Mouse (Mus musculus) hindbrain, embryonic 16.5 days (tissue): ENCODE measurements around the gene Bpgm. TPM values are rescaled to one million over a fixed set of nuclear protein-coding genes. Genes with fewer than 3 reads are reported as not detected.

ENCODE experiments used
- ATAC-seq: fragments of 200-750 bp; cut with Nextera tagmentation; 2 replicates; pipeline ENCODE4 v1.8.0; 2017; ENCODE audit warnings: moderate TSS enrichment, moderate library complexity
- H3K27ac ChIP-seq: fragments of 300-500 bp; sonication (generic); 2 replicates; pipeline ENCODE4 v1.5.1; 2014; ENCODE audit warnings: low read depth, mild to moderate bottlenecking, control low read depth, low read length, moderate library complexity
- H3K27me3 ChIP-seq: fragments of 300-500 bp; sonication (generic); replicated peaks from 2 replicates; pipeline ENCODE4 v1.6.1; 2014; ENCODE audit warnings: low read length; ENCODE audit not compliant: control insufficient read depth, insufficient read depth
- H3K36me3 ChIP-seq: fragments of 300-500 bp; sonication (generic); 2 replicates; pipeline ENCODE4 v1.6.1; 2014; ENCODE audit warnings: mild to moderate bottlenecking, low read length, moderate library complexity, mixed read lengths; ENCODE audit not compliant: control insufficient read depth, insufficient read depth
- H3K4me1 ChIP-seq: fragments of 300-500 bp; sonication (generic); 2 replicates; pipeline ENCODE4 v1.6.1; 2014; ENCODE audit warnings: low read depth, low read length; ENCODE audit not compliant: control insufficient read depth, insufficient read depth
- H3K4me2 ChIP-seq: fragments of 300-500 bp; sonication (generic); 2 replicates; pipeline ENCODE4 v1.6.1; 2014; ENCODE audit warnings: mild to moderate bottlenecking, low read length, control low read depth, moderate library complexity
- H3K4me3 ChIP-seq: fragments of 300-500 bp; sonication (generic); 2 replicates; pipeline ENCODE4 v1.5.1; 2014; ENCODE audit warnings: mild to moderate bottlenecking, low read length, control low read depth, moderate library complexity
- H3K9ac ChIP-seq: fragments of 300-500 bp; sonication (generic); 2 replicates; pipeline ENCODE4 v1.6.1; 2014; ENCODE audit warnings: low read depth, mild to moderate bottlenecking, control low read depth, low read length, moderate library complexity
- H3K9me3 ChIP-seq: fragments of 300-500 bp; sonication (generic); 2 replicates; pipeline ENCODE4 v1.6.1; 2014; ENCODE audit warnings: mild to moderate bottlenecking, low read length, moderate library complexity; ENCODE audit not compliant: control insufficient read depth
- WGBS: fragments of 180-500 bp; shearing (Covaris S2); extraction: QIAGEN DNeasy Blood & Tissue Kit; methylation state at CpG from one replicate; pipeline ENCODE4 v1.1.7; 2014; 5-methylcytosine and 5-hydroxymethylcytosine counted together
- polyA plus RNA-seq: library from polyadenylated mRNA; unstranded; fragments of >200 nt; fragmentation: Nextera tagmentation; extraction: Ambion mirVana; gene quantifications from 2 replicates; pipeline ENCODE4 v1.2.1, GENCODE M21; 2015

The Bpgm gene
- polyA plus RNA-seq, 1 experiment from 2014 or later = 93.4 TPM

GRCm38 (mm10) chr6:34505957-34506356 lies 29.9 kb downstream of the Bpgm start:
- H3K4me1 ChIP-seq = peaks cover 2% of the 10 kb centered on the region; the same call in 1 of the 2 replicates
- WGBS = 70% methylated on average over 11 of the region's 11 CpGs
- H3K9ac ChIP-seq = no peak overlapping the region
- H3K36me3 ChIP-seq = no peaks in the 10 kb centered on the region
- peak; percentile 67; the same call in 1 of the 2 replicates for ATAC-seq
- no peaks in the 10 kb centered on the region for H3K27me3 ChIP-seq
- no peak overlapping the region for H3K4me3 ChIP-seq
- H3K27ac ChIP-seq = no peak overlapping the region
- no peak overlapping the region for H3K4me2 ChIP-seq
- H3K9me3 ChIP-seq = no peaks in the 10 kb centered on the region

- 93% methylated on average over 4 of the region's 4 CpGs for WGBS
- no peak overlapping the region for H3K4me2 ChIP-seq
Observed at GRCm38 (mm10) chr6:34507581-34507980, 31.6 kb downstream of the Bpgm start.

GRCm38 (mm10) chr6:34508016-34508415 lies 32.0 kb downstream of the Bpgm start:
- H3K36me3 ChIP-seq = no peaks in the 10 kb centered on the region
- H3K4me1 ChIP-seq = no peaks in the 10 kb centered on the region
- H3K4me2 ChIP-seq = no peak overlapping the region
- H3K9ac ChIP-seq = no peak overlapping the region
- no peak for ATAC-seq
- whole genome bisulfite sequencing = 95% methylated on average over 4 of the region's 4 CpGs
- H3K27me3 ChIP-seq = no peaks in the 10 kb centered on the region
- no peaks in the 10 kb centered on the region for H3K9me3 ChIP-seq
- H3K27ac ChIP-seq = no peak overlapping the region
- no peak overlapping the region for H3K4me3 ChIP-seq

More at GRCm38 (mm10) chr6:34507581-34507980, 31.6 kb downstream of the Bpgm start:
- H3K9ac ChIP-seq = no peak overlapping the region
- H3K36me3 ChIP-seq = no peaks in the 10 kb centered on the region
- no peak for ATAC-seq
- H3K27ac ChIP-seq = no peak overlapping the region
- no peaks in the 10 kb centered on the region for H3K4me1 ChIP-seq
- no peaks in the 10 kb centered on the region for H3K27me3 ChIP-seq
- no peaks in the 10 kb centered on the region for H3K9me3 ChIP-seq
- H3K4me3 ChIP-seq = no peak overlapping the region

- 97% methylated on average over 5 of the region's 5 CpGs for WGBS
- no peaks in the 10 kb centered on the region for H3K36me3 ChIP-seq
- H3K4me2 ChIP-seq = no peak overlapping the region
- H3K9ac ChIP-seq = no peak overlapping the region
- no peak overlapping the region for H3K27ac ChIP-seq
- no peak for ATAC-seq
- H3K27me3 ChIP-seq = no peaks in the 10 kb centered on the region
- no peaks in the 10 kb centered on the region for H3K9me3 ChIP-seq
- H3K4me3 ChIP-seq = no peak overlapping the region
- H3K4me1 ChIP-seq = no peaks in the 10 kb centered on the region
Observed at GRCm38 (mm10) chr6:34510277-34510676, 34.3 kb downstream of the Bpgm start.

- WGBS = 46% methylated on average over 2 of the region's 2 CpGs
- peak; percentile 89 for ATAC-seq
- Histone ChIP-seq H3K4me1 (no peaks in the 10 kb centered on the region), H3K9me3 (no peaks in the 10 kb centered on the region), H3K36me3 (no peaks in the 10 kb centered on the region), H3K27ac (no peak overlapping the region), H3K4me2 (no peak overlapping the region), H3K9ac (no peak overlapping the region), H3K4me3 (no peak overlapping the region), H3K27me3 (no peaks in the 10 kb centered on the region)
Observed at GRCm38 (mm10) chr6:34511410-34511809, 35.4 kb downstream of the Bpgm start.

DNA sequence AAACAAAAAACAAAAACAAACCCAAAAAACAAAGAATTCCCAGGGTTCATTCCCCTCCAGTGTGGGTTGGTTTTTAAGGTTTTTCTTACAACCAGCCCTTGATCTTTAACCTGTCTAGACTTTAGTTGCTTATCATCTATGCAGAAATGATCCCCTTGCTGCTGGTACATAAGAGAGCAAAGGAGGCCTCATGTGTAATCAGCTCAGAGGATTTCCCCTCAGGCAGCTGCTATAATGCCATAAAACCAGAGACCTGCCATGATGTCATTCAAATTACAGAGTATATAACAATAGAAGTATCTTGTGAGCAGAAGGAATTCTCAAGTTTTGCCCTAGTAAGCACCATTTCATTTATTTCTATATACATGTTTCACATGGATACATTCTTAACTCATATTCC lies 36.7 kb downstream of the Bpgm start:
- Histone ChIP-seq H3K4me3 (no peak overlapping the region), H3K36me3 (no peaks in the 10 kb centered on the region), H3K9ac (no peak overlapping the region), H3K27ac (no peak overlapping the region), H3K4me1 (no peaks in the 10 kb centered on the region), H3K9me3 (no peaks in the 10 kb centered on the region), H3K27me3 (no peaks in the 10 kb centered on the region), H3K4me2 (no peak overlapping the region)
- ATAC-seq = no peak

GRCm38 (mm10) chr6:34514655-34515054 lies 38.6 kb downstream of the Bpgm start:
- no peak overlapping the region for H3K4me3 ChIP-seq
- WGBS = 44% methylated on average over 5 of the region's 5 CpGs
- H3K4me1 ChIP-seq = no peaks in the 10 kb centered on the region
- H3K9me3 ChIP-seq = no peaks in the 10 kb centered on the region
- no peak overlapping the region for H3K4me2 ChIP-seq
- H3K27ac ChIP-seq = no peak overlapping the region
- H3K9ac ChIP-seq = no peak overlapping the region
- no peaks in the 10 kb centered on the region for H3K36me3 ChIP-seq
- no peak for ATAC-seq
- H3K27me3 ChIP-seq = no peaks in the 10 kb centered on the region

DNA sequence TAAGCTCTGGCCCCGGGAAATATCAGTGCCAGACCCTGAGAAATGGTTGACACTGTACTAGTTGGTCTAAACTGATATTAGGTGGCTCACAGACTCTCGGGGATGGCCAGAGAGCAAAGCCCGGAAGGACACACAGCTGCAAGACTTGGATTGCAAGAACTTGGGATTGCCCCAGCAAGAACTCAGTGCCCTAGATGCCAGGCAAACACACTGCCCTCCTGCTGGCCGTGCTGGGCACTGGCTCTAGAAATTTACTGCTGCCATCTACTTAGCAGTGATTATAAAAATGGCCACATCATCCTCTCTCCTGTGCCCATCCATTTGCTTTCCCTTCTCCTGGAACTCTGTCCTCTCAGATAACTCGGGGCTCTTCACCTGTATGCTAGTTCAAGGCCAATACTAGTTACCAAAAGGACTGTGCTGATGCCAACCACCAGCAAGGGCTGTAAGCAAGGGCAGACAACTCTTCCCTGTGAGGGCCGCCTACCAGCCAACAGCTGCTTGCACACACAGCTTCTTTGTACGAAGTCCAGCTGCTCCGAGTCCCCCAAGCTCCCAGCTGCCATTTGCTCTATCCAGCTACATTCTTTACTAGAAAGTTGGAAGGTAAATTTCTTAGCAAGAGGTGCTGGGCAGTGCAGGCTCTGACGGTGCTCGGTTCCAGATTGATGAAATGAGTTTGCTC lies 39.2 kb downstream of the Bpgm start:
- Histone ChIP-seq H3K4me1 (no peaks in the 10 kb centered on the region), H3K27ac (no peak overlapping the region), H3K9ac (no peak overlapping the region), H3K27me3 (no peaks in the 10 kb centered on the region), H3K4me2 (no peak overlapping the region), H3K4me3 (no peak overlapping the region), H3K36me3 (no peaks in the 10 kb centered on the region), H3K9me3 (no peaks in the 10 kb centered on the region)
- ATAC-seq = 0 out of 2 replicates have a peak, but pooled peaks have one; percentile 18
- WGBS = 70% methylated on average over 10 of the region's 10 CpGs

DNA sequence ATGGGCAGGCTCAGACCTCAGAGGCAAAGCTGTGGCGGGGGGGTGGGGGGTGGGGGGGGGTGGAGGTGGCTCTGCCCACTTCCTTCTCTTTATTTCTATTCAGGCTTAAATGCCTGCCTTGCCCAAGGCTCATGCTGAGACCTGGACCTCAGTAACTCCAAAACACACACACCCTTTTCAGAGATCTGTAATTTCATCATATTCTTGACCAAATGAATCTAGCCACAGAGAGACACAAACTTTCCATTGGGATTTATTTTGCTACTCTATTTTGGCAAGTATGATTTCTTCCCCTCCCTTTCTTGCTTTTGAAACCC lies 39.7 kb downstream of the Bpgm start:
- no peak overlapping the region for H3K4me3 ChIP-seq
- no peak for ATAC-seq
- H3K27me3 ChIP-seq = no peaks in the 10 kb centered on the region
- H3K27ac ChIP-seq = no peak overlapping the region
- WGBS = 60% methylated on average over 1 of the region's 1 CpGs
- no peak overlapping the region for H3K9ac ChIP-seq
- no peaks in the 10 kb centered on the region for H3K4me1 ChIP-seq
- no peaks in the 10 kb centered on the region for H3K36me3 ChIP-seq
- H3K9me3 ChIP-seq = no peaks in the 10 kb centered on the region
- H3K4me2 ChIP-seq = no peak overlapping the region

DNA sequence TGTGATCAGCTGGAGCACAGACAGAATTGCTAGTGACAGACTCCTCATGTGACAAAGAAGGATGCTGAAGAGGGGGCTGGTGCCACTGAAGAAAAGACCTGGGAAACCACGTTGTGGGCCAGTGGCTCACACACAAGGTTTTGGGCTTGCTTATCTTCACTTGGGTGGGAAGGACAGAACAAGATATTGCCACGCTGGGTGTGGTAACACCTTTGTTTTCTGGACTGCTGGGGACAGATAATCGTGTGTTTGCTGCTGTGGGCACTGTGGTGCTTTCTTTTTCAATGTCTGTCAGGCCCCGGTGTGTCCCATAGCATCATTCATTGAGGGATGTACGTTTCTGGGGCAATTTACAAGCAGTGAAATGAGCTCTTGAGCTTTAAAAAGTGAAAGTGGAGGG lies 41.7 kb downstream of the Bpgm start:
- H3K9me3 ChIP-seq = no peaks in the 10 kb centered on the region
- no peaks in the 10 kb centered on the region for H3K27me3 ChIP-seq
- no peaks in the 10 kb centered on the region for H3K4me1 ChIP-seq
- ATAC-seq = no peak
- no peaks in the 10 kb centered on the region for H3K36me3 ChIP-seq
- H3K4me3 ChIP-seq = no peak overlapping the region
- H3K9ac ChIP-seq = no peak overlapping the region
- H3K4me2 ChIP-seq = no peak overlapping the region
- H3K27ac ChIP-seq = no peak overlapping the region
- 80% methylated on average over 5 of the region's 5 CpGs for WGBS
